Mouse (Mus musculus) kidney, adult 2 months (tissue): ENCODE data around the gene Mvb12b. TPM values are rescaled to one million over a fixed set of nuclear protein-coding genes. Genes with fewer than 3 reads are reported as not detected.

Experiments
- DNase-seq: peaks from one replicate; pipeline ENCODE4 v3.0.0; 2021
- H3K27ac ChIP-seq: fragments of 200-500 bp; 2 replicates; pipeline ENCODE4 v1.5.1; 2012; ENCODE audit warnings: low read depth, low read length, control low read depth, inconsistent platforms; ENCODE audit not compliant: insufficient read depth
- H3K27me3 ChIP-seq: fragments of 200-500 bp; replicated peaks from 2 replicates; pipeline ENCODE4 v1.6.1; 2012; ENCODE audit warnings: mild to moderate bottlenecking, moderate library complexity, low read length, inconsistent platforms; ENCODE audit not compliant: control insufficient read depth, insufficient read depth
- H3K36me3 ChIP-seq: fragments of 200-500 bp; 2 replicates; pipeline ENCODE4 v1.6.1; 2012; ENCODE audit warnings: mild to moderate bottlenecking, moderate library complexity, low read length, inconsistent platforms; ENCODE audit not compliant: control insufficient read depth, insufficient read depth
- H3K4me1 ChIP-seq: fragments of 200-500 bp; 2 replicates; pipeline ENCODE4 v1.6.1; 2011; ENCODE audit warnings: low read length; ENCODE audit not compliant: control insufficient read depth, insufficient read depth
- H3K4me3 ChIP-seq: fragments of 200-500 bp; 2 replicates; pipeline ENCODE4 v1.5.1; 2011; ENCODE audit warnings: mild to moderate bottlenecking, low read depth, low read length, control low read depth; ENCODE audit not compliant: insufficient read depth
- CTCF ChIP-seq: fragments of 200-500 bp; conservative IDR thresholded peaks from 2 replicates; pipeline ENCODE4 v1.5.1; 2011; ENCODE audit warnings: low read depth, mild to moderate bottlenecking, control low read depth, low read length, moderate library complexity, mixed read lengths; ENCODE audit not compliant: insufficient read depth, insufficient read length
- POLR2A ChIP-seq: fragments of 200-500 bp; IDR thresholded peaks from one replicate; pipeline ENCODE4 v1.6.1; 2011; ENCODE audit warnings: low read depth, low read length, control low read depth
- WGBS: fragments of 180-500 bp; shearing (Covaris S2); methylation state at CpG from one replicate; pipeline ENCODE4 v1.1.7; 2018; 5-methylcytosine and 5-hydroxymethylcytosine counted together
- polyA plus RNA-seq: library from polyadenylated mRNA; depleted of rRNA; stranded (reverse); fragments of >200 nt; gene quantifications from 2 replicates; pipeline ENCODE4 v1.2.3, GENCODE M21; 2012

Gene Mvb12b
- polyA plus RNA-seq, 1 experiment = 29.2 TPM

- no peak overlapping the region for H3K4me3 ChIP-seq
- no peaks in the 10 kb centered on the region for H3K4me1 ChIP-seq
- DNase-seq = peak; percentile 82
- TF ChIP-seq CTCF (peak; percentile 99), POLR2A (no peak)
- no peaks in the 10 kb centered on the region for H3K36me3 ChIP-seq
- no peak overlapping the region for H3K27ac ChIP-seq
- WGBS = 43% methylated on average over 13 of the region's 13 CpGs
- H3K27me3 ChIP-seq = no peaks in the 10 kb centered on the region
These were observed 65.8 kb downstream of the Mvb12b start for GRCm38 (mm10) chr2:33821677-33822607.

- no peak overlapping the region for H3K4me3 ChIP-seq
- no peak overlapping the region for H3K27ac ChIP-seq
- no peaks in the 10 kb centered on the region for H3K36me3 ChIP-seq
- no peak for TF ChIP-seq POLR2A
- no peak for TF ChIP-seq CTCF
- WGBS = 94% methylated on average over 3 of the region's 3 CpGs
- H3K4me1 ChIP-seq = no peaks in the 10 kb centered on the region
- no peak for DNase-seq
- H3K27me3 ChIP-seq = no peaks in the 10 kb centered on the region
These were observed 67.3 kb downstream of the Mvb12b start for GRCm38 (mm10) chr2:33820450-33820849.

GRCm38 (mm10) chr2:33820037-33820436, 67.7 kb downstream of the Mvb12b start:
- Histone ChIP-seq H3K27ac (no peak overlapping the region), H3K4me1 (no peaks in the 10 kb centered on the region), H3K4me3 (no peak overlapping the region), H3K36me3 (no peaks in the 10 kb centered on the region), H3K27me3 (no peaks in the 10 kb centered on the region)
- DNase-seq = no peak
- 95% methylated on average over 5 of the region's 5 CpGs for WGBS
- TF ChIP-seq CTCF (no peak), POLR2A (no peak)

- Histone ChIP-seq H3K36me3 (no peaks in the 10 kb centered on the region), H3K4me1 (no peaks in the 10 kb centered on the region), H3K27ac (no peak overlapping the region), H3K4me3 (no peak overlapping the region), H3K27me3 (no peaks in the 10 kb centered on the region)
- 96% methylated on average over 2 of the region's 2 CpGs for WGBS
- DNase-seq = no peak
- TF ChIP-seq POLR2A (no peak), CTCF (no peak)
These were observed 69.4 kb downstream of the Mvb12b start for GRCm38 (mm10) chr2:33818385-33818784.

GRCm38 (mm10) chr2:33817663-33818346, 69.9 kb downstream of the Mvb12b start:
- Histone ChIP-seq H3K27ac (no peak overlapping the region), H3K4me3 (no peak overlapping the region), H3K36me3 (no peaks in the 10 kb centered on the region), H3K4me1 (no peaks in the 10 kb centered on the region), H3K27me3 (no peaks in the 10 kb centered on the region)
- no peak for TF ChIP-seq CTCF
- no peak for TF ChIP-seq POLR2A
- no peak for DNase-seq
- 64% methylated on average over 9 of the region's 9 CpGs for WGBS

- Histone ChIP-seq H3K4me1 (no peaks in the 10 kb centered on the region), H3K4me3 (no peak overlapping the region), H3K36me3 (no peaks in the 10 kb centered on the region), H3K27me3 (no peaks in the 10 kb centered on the region), H3K27ac (no peak overlapping the region)
- DNase-seq = no peak
- WGBS = 86% methylated on average over 4 of the region's 4 CpGs
- TF ChIP-seq POLR2A (no peak), CTCF (no peak)
These were observed 70.7 kb downstream of the Mvb12b start for GRCm38 (mm10) chr2:33817080-33817479.

GRCm38 (mm10) chr2:33814581-33814980, 73.2 kb downstream of the Mvb12b start:
- no peaks in the 10 kb centered on the region for H3K4me1 ChIP-seq
- TF ChIP-seq POLR2A (no peak), CTCF (no peak)
- H3K36me3 ChIP-seq = no peaks in the 10 kb centered on the region
- H3K27me3 ChIP-seq = no peaks in the 10 kb centered on the region
- no peak overlapping the region for H3K4me3 ChIP-seq
- 88% methylated on average over 8 of the region's 8 CpGs for WGBS
- DNase-seq = no peak
- no peak overlapping the region for H3K27ac ChIP-seq
